Mouse (Mus musculus) ovary, postnatal 14 days (tissue): Measurements from ENCODE around the gene Ptprs.
"Not testable (repeated sequence)": the region's sequence is repeated elsewhere in the genome, so short reads cannot be mapped to it uniquely, and the experiment has no call there.

Source experiments
- DNase-seq: peaks from one replicate; pipeline ENCODE4 v3.0.0; 2022; ENCODE audit warnings: low spot score

Ptprs gene

GRCm38 (mm10) chr17:56476402-56476752 is at the start of gene Ptprs:
Gene Ptprs (minus strand): TSS chr17:56476483.
- DNase-seq: peak; percentile 84

- no peak for DNase-seq
Observed at GRCm38 (mm10) chr17:56524943-56525342, 48.7 kb upstream of the Ptprs start.

GRCm38 (mm10) chr17:56522744-56523143 is 46.5 kb upstream of the Ptprs start:
- DNase-seq: no peak

GRCm38 (mm10) chr17:56515690-56516410 is 39.6 kb upstream of the Ptprs start:
- peak; percentile 31 for DNase-seq

GRCm38 (mm10) chr17:56514916-56515315 is 38.6 kb upstream of the Ptprs start:
- DNase-seq: no peak

- no peak for DNase-seq
Observed at GRCm38 (mm10) chr17:56514330-56514729, 38.0 kb upstream of the Ptprs start.

GRCm38 (mm10) chr17:56512310-56512709 is 36.0 kb upstream of the Ptprs start, which contains the start of gene Znrf4:
Gene Znrf4 (minus strand): TSS chr17:56512431.
- no peak for DNase-seq

- no peak for DNase-seq
Observed at GRCm38 (mm10) chr17:56511707-56512090, 35.4 kb upstream of the Ptprs start.

GRCm38 (mm10) chr17:56510970-56511706 is 34.9 kb upstream of the Ptprs start:
- DNase-seq: no peak

GRCm38 (mm10) chr17:56510473-56510969 is 34.2 kb upstream of the Ptprs start:
- DNase-seq: no peak

GRCm38 (mm10) chr17:56509707-56510472 is 33.6 kb upstream of the Ptprs start:
- DNase-seq: no peak

- no peak for DNase-seq
Observed at GRCm38 (mm10) chr17:56509021-56509640, 32.8 kb upstream of the Ptprs start.

- DNase-seq: peak; percentile 84
Observed at GRCm38 (mm10) chr17:56507161-56508068, 31.1 kb upstream of the Ptprs start.

- no peak for DNase-seq
Observed at GRCm38 (mm10) chr17:56506417-56507065, 30.3 kb upstream of the Ptprs start.

- DNase-seq: no peak
Observed at GRCm38 (mm10) chr17:56505401-56505800, 29.1 kb upstream of the Ptprs start.

- peak; percentile 52 for DNase-seq
Observed at GRCm38 (mm10) chr17:56502526-56502925, 26.2 kb upstream of the Ptprs start.

GRCm38 (mm10) chr17:56501635-56502400 is 25.5 kb upstream of the Ptprs start:
- DNase-seq: not testable (repeated sequence)

GRCm38 (mm10) chr17:56499229-56499628 is 22.9 kb upstream of the Ptprs start:
- DNase-seq: no peak

- DNase-seq: no peak
Observed at GRCm38 (mm10) chr17:56494480-56494879, 18.2 kb upstream of the Ptprs start.

- no peak for DNase-seq
Observed at GRCm38 (mm10) chr17:56493841-56494240, 17.6 kb upstream of the Ptprs start.
